Mouse (Mus musculus): ENCODE data around the gene Rhoc. TPM values are rescaled to one million over a fixed set of nuclear protein-coding genes. Genes with fewer than 3 reads are reported as not detected.

Gene Rhoc
- total and polyA plus RNA-seq, 3 experiments = 1.2 to 8.3 (median 7.9) TPM

GRCm38 (mm10) chr3:104781471-104781903 is 6.7 kb upstream of the Rhoc start, which contains the start of gene Fam19a3 (continued):
- TF ChIP-seq JUN (IDR thresholded peaks at IDR 0.05; ENCODE audit: insufficient read depth, low read depth, low read length) = no peak
- TF ChIP-seq UBTF (IDR thresholded peaks at IDR 0.05; ENCODE audit: low read depth, low read length) = no peak
- TF ChIP-seq MAX (IDR thresholded peaks at IDR 0.05; ENCODE audit: low read length) = no peak
- no peak for TF ChIP-seq ZNF384 (IDR thresholded peaks at IDR 0.05; ENCODE audit: low read depth, low read length)
- no peak for TF ChIP-seq SIN3A (IDR thresholded peaks at IDR 0.05; ENCODE audit: low read length)
- TF ChIP-seq USF2 (conservative IDR thresholded peaks at IDR 0.05; ENCODE audit: low read depth, low read length) = no peak
- no peak for TF ChIP-seq MYC (IDR thresholded peaks at IDR 0.05; ENCODE audit: low read depth, low read length)
- TF ChIP-seq TCF12 (IDR thresholded peaks at IDR 0.05; ENCODE audit: low read depth, low read length) = no peak
- TF ChIP-seq ETS1 (conservative IDR thresholded peaks at IDR 0.05; ENCODE audit: low read depth, low read length) = no peak; the same call in 1 of the 2 replicates
- no peak for TF ChIP-seq E2F4 (IDR thresholded peaks at IDR 0.05; ENCODE audit: insufficient replicate concordance, low read depth, low read length)
- no peak for TF ChIP-seq PAX5 (IDR thresholded peaks at IDR 0.05; ENCODE audit: low read length)

GRCm38 (mm10) chr3:104782061-104782681 is 6.0 kb upstream of the Rhoc start:
- in situ Hi-C loops (cut with MboI; ENCODE audit: low pct_ligation_motif_present, low pct_unique_long_range_greater_than_20kb, low sequenced_read_pairs) (loop anchor here (10.0 kb wide), 2 partner anchors 183 to 273 kb away; partner anchors contain the start of genes Cttnbp2nl and Wnt2b), dilution Hi-C loops (cut with MboI; ENCODE audit: extremely low pct_ligation_motif_present, extremely low pct_unique_long_range_greater_than_20kb, low sequenced_read_pairs) (no loop called here)
- Histone ChIP-seq H3K9me3 (replicated peaks; ENCODE audit: low read length) (no peaks in the 10 kb centered on the region), H3K4me2 (ENCODE audit: insufficient read depth, low read depth, poor library complexity, severe bottlenecking) (peak overlapping the region; percentile 93), H3K4me1 (ENCODE audit: control insufficient read depth in 1 of 2, insufficient read depth in 2 of 2) (peaks cover 3 to 26% of the 10 kb centered on the region in 2 experiments; a peak in 3 of 4 replicates), H3K79me2 (replicated peaks; ENCODE audit: control insufficient read depth, extremely low read depth, insufficient read depth, poor library complexity, severe bottlenecking) (no peaks in the 10 kb centered on the region), H3K36me3 (replicated peaks in 1 of 2; ENCODE audit: control insufficient read depth in 1 of 2, insufficient read depth in 1 of 2, low read length in 1 of 2) (peaks cover 0 to 25% of the 10 kb centered on the region in 2 experiments), H3K4me3 (replicated peaks in 1 of 3; ENCODE audit: low read depth in 2 of 3, low read length in 2 of 3, poor library complexity in 1 of 3) (peak overlapping the region; percentile 63 to 69 (median 65)), H3K27ac (ENCODE audit: insufficient read depth, low read depth) (no peak overlapping the region), H3K27me3 (replicated peaks) (peaks cover 4% of the 10 kb centered on the region), H3K9ac (ENCODE audit: insufficient read depth, low read depth) (peak overlapping the region; percentile 32; the same call in 1 of the 2 replicates)
- no peak for TF ChIP-seq USF1 (IDR thresholded peaks at IDR 0.05; ENCODE audit: low read depth, low read length)
- TF ChIP-seq NRF1 (IDR thresholded peaks at IDR 0.05; ENCODE audit: low read depth, low read length) = no peak
- peak; percentile 32; the same call in 1 of the 2 replicates for TF ChIP-seq POLR2A (IDR thresholded peaks at IDR 0.05; ENCODE audit: low read depth, low read length)
- TF ChIP-seq ELF1 (IDR thresholded peaks at IDR 0.05; ENCODE audit: low read depth, low read length) = peak; percentile 65; the same call in 1 of the 2 replicates
- TF ChIP-seq GABPA (IDR thresholded peaks at IDR 0.05; ENCODE audit: insufficient replicate concordance, low read depth, low read length) = no peak
- no peak for TF ChIP-seq MAFK (IDR thresholded peaks at IDR 0.05; ENCODE audit: insufficient replicate concordance, low read length)
- no peak for TF ChIP-seq UBTF (IDR thresholded peaks at IDR 0.05; ENCODE audit: low read depth, low read length)
- TF ChIP-seq JUN (IDR thresholded peaks at IDR 0.05; ENCODE audit: insufficient read depth, low read depth, low read length) = no peak
- TF ChIP-seq CTCF (conservative IDR thresholded peaks at IDR 0.05 in 1 of 2, IDR thresholded peaks at IDR 0.05 in 1 of 2; ENCODE audit: low read depth in 2 of 2, low read length in 2 of 2) = peak in 1 of 2 experiments; percentile 27; a peak in 2 of 4 replicates
- TF ChIP-seq PAX5 (IDR thresholded peaks at IDR 0.05; ENCODE audit: low read length) = no peak
- no peak for TF ChIP-seq NELFE (IDR thresholded peaks at IDR 0.05; ENCODE audit: low read depth, low read length)
- 0 out of 2 replicates have a peak, but pooled peaks have one; percentile 54 for TF ChIP-seq MAZ (IDR thresholded peaks at IDR 0.05; ENCODE audit: low read depth, low read length)
- no peak for TF ChIP-seq TBP (conservative IDR thresholded peaks at IDR 0.05; ENCODE audit: low read depth, low read length)
- peak; percentile 44 for DNase-seq (ENCODE audit: extremely low read depth)

Data from CH12.LX (cell line).